Mouse (Mus musculus): ENCODE data around the gene Foxred1.

DNA sequence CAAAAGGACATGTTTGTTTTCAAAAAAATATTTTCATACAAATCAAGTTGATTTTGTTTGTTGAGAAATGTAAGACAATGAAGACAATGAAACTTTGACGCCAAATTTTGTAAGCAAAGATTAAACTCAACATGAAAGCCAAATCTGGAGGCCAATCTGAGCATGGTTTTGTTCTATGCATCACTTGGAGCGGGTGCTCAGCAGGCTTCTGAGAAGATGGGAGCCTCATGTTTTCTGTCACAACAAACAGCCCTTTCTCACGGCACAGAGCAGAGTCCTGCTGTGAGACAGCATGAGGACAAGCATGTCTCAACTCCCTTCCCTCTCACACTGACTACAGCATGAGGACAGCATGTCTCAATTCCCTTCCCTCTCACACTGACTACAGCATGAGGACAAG is 25.1 kb upstream of the Foxred1 start:
- no peak for TF ChIP-seq CTCF (IDR thresholded peaks at IDR 0.05; ENCODE audit: control insufficient read depth, insufficient read depth, insufficient replicate concordance, low read depth, low read length)
- no peak for TF ChIP-seq POLR2A (IDR thresholded peaks at IDR 0.05; ENCODE audit: control insufficient read depth, low read depth, low read length)
